Mouse (Mus musculus) G1E (cell line): ENCODE results near the gene Vegfb. TPM values are rescaled to one million over a fixed set of nuclear protein-coding genes. Genes with fewer than 3 reads are reported as not detected.

ENCODE experiments used
- ATAC-seq: 2 replicates; pipeline ENCODE4 v1.8.0; 2016; ENCODE audit warnings: mild to moderate bottlenecking; ENCODE audit not compliant: insufficient number of reproducible peaks, poor library complexity, low FRiP score, severe bottlenecking; ENCODE audit errors: extremely low read depth
- DNase-seq: peaks from one replicate; pipeline ENCODE4 v3.0.0; 2012; ENCODE audit warnings: low spot score
- H3K27me3 ChIP-seq: 2 replicates; pipeline ENCODE4 v1.6.1; 2012; ENCODE audit warnings: mild to moderate bottlenecking, low read length, inconsistent platforms; ENCODE audit not compliant: insufficient read depth
- H3K36me3 ChIP-seq: replicated peaks from 2 replicates; pipeline ENCODE3; 2012; ENCODE audit warnings: mild to moderate bottlenecking, inconsistent platforms
- H3K4me1 ChIP-seq: 2 replicates; pipeline ENCODE4 v1.6.1; 2012; ENCODE audit warnings: low read depth, low read length, inconsistent platforms, mixed read lengths; ENCODE audit not compliant: insufficient read depth
- H3K4me3 ChIP-seq: 2 replicates; pipeline ENCODE4 v1.5.1; 2012; ENCODE audit warnings: low read depth, mild to moderate bottlenecking, inconsistent platforms, low read length, moderate library complexity, mixed read lengths
- H3K9me3 ChIP-seq: replicated peaks from 2 replicates; pipeline ENCODE4 v1.6.1; 2012; ENCODE audit warnings: inconsistent platforms
- CTCF ChIP-seq: IDR thresholded peaks from 2 replicates; pipeline ENCODE4 v1.5.1; 2012; ENCODE audit warnings: low read depth, low read length, inconsistent platforms, mixed read lengths
- GATA1 ChIP-seq: IDR thresholded peaks from 2 replicates; pipeline ENCODE4 v1.6.1; 2012; ENCODE audit warnings: borderline replicate concordance, low read length, inconsistent platforms, mixed read lengths
- GATA2 ChIP-seq: IDR thresholded peaks from 2 replicates; pipeline ENCODE4 v1.6.1; 2012; ENCODE audit warnings: low read depth, low read length, inconsistent platforms, borderline replicate concordance
- POLR2AphosphoS5 ChIP-seq: IDR thresholded peaks from 2 replicates; pipeline ENCODE4 v1.6.1; 2012; ENCODE audit warnings: low read depth, low read length, inconsistent platforms; ENCODE audit not compliant: insufficient replicate concordance
- TAL1 ChIP-seq: conservative IDR thresholded peaks from 2 replicates; pipeline ENCODE4 v1.6.1; 2012; ENCODE audit warnings: low read depth, low read length, inconsistent platforms, mixed read lengths
- polyA plus RNA-seq: library from polyadenylated mRNA; stranded (reverse); fragments of >175 nt; gene quantifications from 2 replicates; pipeline ENCODE4 v1.2.3, GENCODE M21; 2012
- total RNA-seq, 2 experiments: library from RNA; stranded (forward) in 1 of 2; stranded (reverse) in 1 of 2; fragments of 200-1000 nt in 1 of 2; fragments of >200 nt in 1 of 2; fragmentation: Nextera tagmentation in 1 of 2; gene quantifications; 2 replicates each; pipeline ENCODE4 v1.2.3; 2014 to 2017

Gene Vegfb
- total and polyA plus RNA-seq, 3 experiments = 20.2 to 92.6 (median 29.6) TPM

- TF ChIP-seq TAL1 = no peak
- no peak for TF ChIP-seq GATA2
- no peak for TF ChIP-seq POLR2AphosphoS5
- TF ChIP-seq GATA1 = no peak
- TF ChIP-seq CTCF = no peak
- H3K9me3 ChIP-seq = no peaks in the 10 kb centered on the region
- H3K4me1 ChIP-seq = peaks cover 70% of the 10 kb centered on the region
- H3K27me3 ChIP-seq = no peaks in the 10 kb centered on the region
- peak overlapping the region; percentile 76 for H3K4me3 ChIP-seq
- H3K36me3 ChIP-seq = peaks cover 57% of the 10 kb centered on the region
- DNase-seq (peak; percentile 43), ATAC-seq (no peak)
These were observed 8.4 kb downstream of the Vegfb start for GRCm38 (mm10) chr19:6979001-6979479.

GRCm38 (mm10) chr19:6978639-6978974, 8.8 kb downstream of the Vegfb start:
- peaks cover 71% of the 10 kb centered on the region for H3K4me1 ChIP-seq

GRCm38 (mm10) chr19:6977759-6978638, 9.5 kb downstream of the Vegfb start:
- H3K27me3 ChIP-seq = no peaks in the 10 kb centered on the region
- no peak for TF ChIP-seq GATA1
- no peak for TF ChIP-seq CTCF
- no peak for TF ChIP-seq POLR2AphosphoS5
- TF ChIP-seq TAL1 = no peak
- TF ChIP-seq GATA2 = no peak
- peaks cover 48% of the 10 kb centered on the region for H3K36me3 ChIP-seq
- ATAC-seq (no peak), DNase-seq (peak; percentile 24)
- peaks cover 73% of the 10 kb centered on the region for H3K4me1 ChIP-seq
- H3K9me3 ChIP-seq = no peaks in the 10 kb centered on the region
- H3K4me3 ChIP-seq = peak overlapping the region; percentile 76; the same call in 1 of the 2 replicates

More at GRCm38 (mm10) chr19:6978639-6978974, 8.8 kb downstream of the Vegfb start:
- no peak for DNase-seq
- ATAC-seq = no peak
- Histone ChIP-seq H3K36me3 (peaks cover 53% of the 10 kb centered on the region), H3K4me3 (peak overlapping the region; percentile 76), H3K9me3 (no peaks in the 10 kb centered on the region), H3K27me3 (no peaks in the 10 kb centered on the region)
- TF ChIP-seq POLR2AphosphoS5 (no peak), CTCF (no peak), GATA1 (no peak), TAL1 (no peak), GATA2 (no peak)

- Histone ChIP-seq H3K27me3 (no peaks in the 10 kb centered on the region), H3K36me3 (peaks cover 37% of the 10 kb centered on the region), H3K4me1 (peaks cover 78% of the 10 kb centered on the region), H3K4me3 (peak within 1 kb of the TSS; percentile 80), H3K9me3 (no peaks in the 10 kb centered on the region)
- DNase-seq = peak; percentile 21
- no peak for TF ChIP-seq CTCF
- no peak for TF ChIP-seq POLR2AphosphoS5
- TF ChIP-seq GATA2 = no peak
- ATAC-seq = no peak
These were observed 11.6 kb downstream of the Vegfb start, which contains the start of gene Plcb3 for GRCm38 (mm10) chr19:6975537-6976521. Gene Plcb3 (minus strand): TSS chr19:6976470.

GRCm38 (mm10) chr19:6974211-6975205, 12.9 kb downstream of the Vegfb start, which contains the start of gene Ppp1r14b:
Gene Ppp1r14b (plus strand): TSS chr19:6974968.
- no peaks in the 10 kb centered on the region for H3K27me3 ChIP-seq
- peak within 1 kb of the TSS; percentile 80 for H3K4me3 ChIP-seq
- no peak for TF ChIP-seq POLR2AphosphoS5
- TF ChIP-seq CTCF = no peak
- TF ChIP-seq TAL1 = no peak
- TF ChIP-seq GATA1 = no peak
- no peak for TF ChIP-seq GATA2
- ATAC-seq (peak; percentile 36; the same call in 1 of the 2 replicates), DNase-seq (peak; percentile 78)
- H3K4me1 ChIP-seq = peaks cover 86% of the 10 kb centered on the region
- H3K9me3 ChIP-seq = no peaks in the 10 kb centered on the region
- peaks cover 37% of the 10 kb centered on the region for H3K36me3 ChIP-seq
